ENCODE assay signal across 17 mouse cellular contexts in the genomic region with DNA sequence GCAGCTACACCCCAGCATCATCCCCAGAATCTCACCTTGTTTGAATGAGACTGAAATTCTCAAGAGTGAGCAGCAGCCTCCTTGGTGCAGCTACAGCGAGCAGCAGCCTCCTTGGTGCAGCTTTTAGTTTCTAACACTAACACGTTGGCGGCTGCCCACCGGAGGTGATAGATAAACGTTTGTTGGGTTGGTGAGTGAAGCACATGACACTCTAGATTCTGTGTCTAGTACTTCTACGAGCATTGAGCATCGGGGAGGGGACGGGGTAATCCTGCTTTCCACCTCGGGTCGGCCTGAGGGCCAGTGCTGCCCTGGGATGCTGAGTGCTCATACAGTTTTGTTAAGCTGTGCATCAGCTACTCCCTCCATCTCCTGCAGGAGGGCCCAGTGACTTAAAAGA.
"Had no signal": no experiment of that assay in that cellular context is flagged by ENCODE, and none has a peak within 500 bp of the region (broad histone marks: within the 10 kb centered on the region; RNA-seq: fewer than 3 reads in every experiment).

No protein-coding gene starts in this region.

- H3K4me3 ChIP-seq: lung, embryonic 15.5 days; megakaryocyte, embryonic 14.5 days; midbrain, embryonic 13.5 days; midbrain, embryonic 15.5 days; neural tube, embryonic 12.5 days; stomach, embryonic 15.5 days had no signal

- ATAC-seq: lung, postnatal 0 days; midbrain, embryonic 13.5 days; midbrain, embryonic 15.5 days had no signal

- DNase-seq: lung, adult 2 months; lung, postnatal 14 days; lung, postnatal 36 days; right cerebral cortex, postnatal 14 days; thymus, adult 2 months; thymus, postnatal 25 days; thymus, postnatal 4 days had no signal

- H3K9ac ChIP-seq: lung, embryonic 15.5 days; midbrain, embryonic 13.5 days; midbrain, embryonic 15.5 days; neural tube, embryonic 12.5 days; stomach, embryonic 15.5 days had no signal

- H3K36me3 ChIP-seq: lung, embryonic 15.5 days; midbrain, embryonic 13.5 days; midbrain, embryonic 15.5 days; neural tube, embryonic 12.5 days; stomach, embryonic 15.5 days had no signal

- H3K27me3 ChIP-seq: lung, embryonic 15.5 days; megakaryocyte, embryonic 14.5 days; midbrain, embryonic 13.5 days; midbrain, embryonic 15.5 days; neural tube, embryonic 12.5 days; stomach, embryonic 15.5 days had no signal

- H3K27ac ChIP-seq: lung, embryonic 15.5 days; macrophage; midbrain, embryonic 13.5 days; midbrain, embryonic 15.5 days; neural tube, embryonic 12.5 days; stomach, embryonic 15.5 days; stomach, postnatal 0 days had no signal

- H3K9me3 ChIP-seq: lung, embryonic 15.5 days; midbrain, embryonic 15.5 days; stomach, embryonic 15.5 days had no signal

- H3K4me2 ChIP-seq: lung, embryonic 15.5 days; midbrain, embryonic 11.5 days; midbrain, embryonic 13.5 days; midbrain, embryonic 15.5 days; neural tube, embryonic 12.5 days; stomach, embryonic 15.5 days had no signal

- H3K4me1 ChIP-seq: lung, embryonic 15.5 days; midbrain, embryonic 13.5 days; midbrain, embryonic 15.5 days; neural tube, embryonic 12.5 days; stomach, embryonic 15.5 days had no signal
